Mouse (Mus musculus) liver (tissue): ENCODE measurements around the gene Chordc1.
"Not testable (repeated sequence)": the region's sequence is repeated elsewhere in the genome, so short reads cannot be mapped to it uniquely, and the experiment has no call there.

ENCODE experiments used
- DNase-seq: peaks from one replicate; pipeline ENCODE4 v3.0.0-alpha.2; 2020; ENCODE audit warnings: mixed read lengths

The Chordc1 gene

GRCm38 (mm10) chr9:18291571-18292429, at the start of gene Chordc1:
Gene Chordc1, plus strand, starts transcription at chr9:18292125.
- peak; percentile 92 for DNase-seq

GRCm38 (mm10) chr9:18275901-18276300, 16.0 kb upstream of the Chordc1 start:
- DNase-seq: no peak

GRCm38 (mm10) chr9:18276844-18277243, 15.1 kb upstream of the Chordc1 start:
- no peak for DNase-seq

- no peak for DNase-seq
Observed at GRCm38 (mm10) chr9:18277497-18277896, 14.4 kb upstream of the Chordc1 start.

GRCm38 (mm10) chr9:18278693-18279092, 13.2 kb upstream of the Chordc1 start:
- DNase-seq: not testable (repeated sequence)

- DNase-seq: peak; percentile 42
Observed at GRCm38 (mm10) chr9:18292443-18292922, 558 bp downstream of the Chordc1 start.

GRCm38 (mm10) chr9:18293026-18293781, 1.3 kb downstream of the Chordc1 start:
- no peak for DNase-seq

GRCm38 (mm10) chr9:18298301-18298700, 6.4 kb downstream of the Chordc1 start:
- DNase-seq: no peak

GRCm38 (mm10) chr9:18319990-18320389, 28.1 kb downstream of the Chordc1 start:
- DNase-seq: no peak
